Mouse (Mus musculus): Measurements from ENCODE around the gene Cpn1. TPM values are rescaled to one million over a fixed set of nuclear protein-coding genes. Genes with fewer than 3 reads are reported as not detected.

Gene Cpn1
- polyA plus RNA-seq, 1 experiment from 2014 or later: 0.39 TPM

DNA sequence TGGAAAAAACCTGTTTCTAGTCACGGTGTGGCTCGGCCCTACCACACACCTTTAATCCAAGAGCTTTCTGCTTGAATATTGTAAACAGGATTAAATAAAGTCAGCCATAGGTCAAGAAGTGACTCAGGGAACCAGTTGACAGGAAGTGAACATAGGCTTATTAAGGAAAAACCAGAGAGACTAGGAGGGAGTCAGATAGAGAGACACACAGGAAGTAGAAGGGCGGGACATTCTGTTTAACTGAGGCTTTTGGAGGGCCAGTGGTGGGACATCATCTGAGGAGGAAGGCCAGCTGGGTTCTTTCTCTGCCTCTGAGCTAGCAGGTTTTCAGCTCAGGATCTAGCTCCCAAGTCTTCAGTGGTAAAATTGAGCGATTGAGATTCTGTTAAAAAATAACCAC lies 66.5 kb downstream of the Cpn1 start:
- no peak for ATAC-seq
- H3K9ac ChIP-seq (replicated peaks; ENCODE audit: low read depth, low read length): no peak overlapping the region
- no peaks in the 10 kb centered on the region for H3K9me3 ChIP-seq (ENCODE audit: control insufficient read depth, low read length)
- H3K4me1 ChIP-seq (replicated peaks; ENCODE audit: control insufficient read depth, insufficient read depth, low read length): no peaks in the 10 kb centered on the region
- H3K36me3 ChIP-seq (ENCODE audit: control insufficient read depth, insufficient read depth): no peaks in the 10 kb centered on the region
- H3K4me2 ChIP-seq (ENCODE audit: low read length): no peak overlapping the region
- no peak overlapping the region for H3K4me3 ChIP-seq (replicated peaks; ENCODE audit: low read length)
- no peak overlapping the region for H3K27ac ChIP-seq (ENCODE audit: low read length)
- WGBS: 90% methylated on average over 4 of the region's 4 CpGs
- H3K27me3 ChIP-seq (replicated peaks; ENCODE audit: control insufficient read depth, insufficient read depth, low read length): no peaks in the 10 kb centered on the region

GRCm38 (mm10) chr19:43918834-43919233 lies 67.5 kb downstream of the Cpn1 start:
- Histone ChIP-seq H3K9me3 (ENCODE audit: control insufficient read depth, low read length) (no peaks in the 10 kb centered on the region), H3K27ac (ENCODE audit: low read length) (no peak overlapping the region), H3K27me3 (replicated peaks; ENCODE audit: control insufficient read depth, insufficient read depth, low read length) (no peaks in the 10 kb centered on the region), H3K4me2 (ENCODE audit: low read length) (no peak overlapping the region), H3K4me3 (replicated peaks; ENCODE audit: low read length) (no peak overlapping the region), H3K36me3 (ENCODE audit: control insufficient read depth, insufficient read depth) (no peaks in the 10 kb centered on the region), H3K9ac (replicated peaks; ENCODE audit: low read depth, low read length) (no peak overlapping the region), H3K4me1 (replicated peaks; ENCODE audit: control insufficient read depth, insufficient read depth, low read length) (no peaks in the 10 kb centered on the region)
- WGBS: 83% methylated on average over 3 of the region's 3 CpGs
- ATAC-seq: no peak

- Histone ChIP-seq H3K9me3 (ENCODE audit: control insufficient read depth, low read length) (no peaks in the 10 kb centered on the region), H3K4me2 (ENCODE audit: low read length) (no peak overlapping the region), H3K4me3 (replicated peaks; ENCODE audit: low read length) (no peak overlapping the region), H3K27ac (ENCODE audit: low read length) (no peak overlapping the region), H3K27me3 (replicated peaks; ENCODE audit: control insufficient read depth, insufficient read depth, low read length) (no peaks in the 10 kb centered on the region), H3K4me1 (replicated peaks; ENCODE audit: control insufficient read depth, insufficient read depth, low read length) (no peaks in the 10 kb centered on the region), H3K9ac (replicated peaks; ENCODE audit: low read depth, low read length) (no peak overlapping the region), H3K36me3 (ENCODE audit: control insufficient read depth, insufficient read depth) (no peaks in the 10 kb centered on the region)
- WGBS: 96% methylated on average over 6 of the region's 6 CpGs
- no peak for ATAC-seq
Observed at GRCm38 (mm10) chr19:43917763-43918162, 68.6 kb downstream of the Cpn1 start.

GRCm38 (mm10) chr19:43917406-43917691 lies 69.0 kb downstream of the Cpn1 start:
- Histone ChIP-seq H3K27ac (ENCODE audit: low read length) (no peak overlapping the region), H3K4me1 (replicated peaks; ENCODE audit: control insufficient read depth, insufficient read depth, low read length) (no peaks in the 10 kb centered on the region), H3K27me3 (replicated peaks; ENCODE audit: control insufficient read depth, insufficient read depth, low read length) (no peaks in the 10 kb centered on the region), H3K9me3 (ENCODE audit: control insufficient read depth, low read length) (no peaks in the 10 kb centered on the region), H3K9ac (replicated peaks; ENCODE audit: low read depth, low read length) (no peak overlapping the region), H3K4me2 (ENCODE audit: low read length) (no peak overlapping the region), H3K36me3 (ENCODE audit: control insufficient read depth, insufficient read depth) (no peaks in the 10 kb centered on the region), H3K4me3 (replicated peaks; ENCODE audit: low read length) (no peak overlapping the region)
- ATAC-seq: no peak
- 83% methylated on average over 2 of the region's 2 CpGs for WGBS

- 71% methylated on average over 21 of the region's 21 CpGs for WGBS
- no peak overlapping the region for H3K9ac ChIP-seq (replicated peaks; ENCODE audit: low read depth, low read length)
- no peaks in the 10 kb centered on the region for H3K9me3 ChIP-seq (ENCODE audit: control insufficient read depth, low read length)
- H3K4me3 ChIP-seq (replicated peaks; ENCODE audit: low read length): no peak overlapping the region
- H3K36me3 ChIP-seq (ENCODE audit: control insufficient read depth, insufficient read depth): no peaks in the 10 kb centered on the region
- H3K4me2 ChIP-seq (ENCODE audit: low read length): no peak overlapping the region
- no peak overlapping the region for H3K27ac ChIP-seq (ENCODE audit: low read length)
- ATAC-seq: no peak
- no peaks in the 10 kb centered on the region for H3K4me1 ChIP-seq (replicated peaks; ENCODE audit: control insufficient read depth, insufficient read depth, low read length)
- no peaks in the 10 kb centered on the region for H3K27me3 ChIP-seq (replicated peaks; ENCODE audit: control insufficient read depth, insufficient read depth, low read length)
Observed at GRCm38 (mm10) chr19:43916586-43917405, 69.6 kb downstream of the Cpn1 start.

DNA sequence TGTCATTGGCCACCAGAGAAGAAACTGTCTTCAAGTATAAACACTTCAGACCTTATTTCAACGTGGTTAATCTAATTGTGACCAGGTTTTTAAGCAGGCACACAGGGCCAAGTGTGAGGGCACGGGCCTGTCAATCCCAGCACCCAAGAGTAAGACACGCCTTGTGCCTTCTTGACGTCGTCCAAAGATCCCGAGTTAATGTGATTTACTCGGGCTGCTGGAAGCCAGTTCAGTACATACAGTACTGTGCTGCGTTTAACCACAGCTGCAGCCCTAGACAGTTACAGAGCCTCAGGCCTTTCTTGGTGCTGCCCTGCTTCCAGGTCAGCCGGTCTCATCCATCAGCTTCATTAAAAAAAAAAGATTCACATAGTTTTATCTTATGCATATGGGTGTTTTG lies 70.9 kb downstream of the Cpn1 start:
- WGBS: 81% methylated on average over 9 of the region's 9 CpGs
- no peak overlapping the region for H3K9ac ChIP-seq (replicated peaks; ENCODE audit: low read depth, low read length)
- no peak overlapping the region for H3K27ac ChIP-seq (ENCODE audit: low read length)
- ATAC-seq: no peak
- H3K4me2 ChIP-seq (ENCODE audit: low read length): no peak overlapping the region
- no peaks in the 10 kb centered on the region for H3K36me3 ChIP-seq (ENCODE audit: control insufficient read depth, insufficient read depth)
- H3K4me1 ChIP-seq (replicated peaks; ENCODE audit: control insufficient read depth, insufficient read depth, low read length): no peaks in the 10 kb centered on the region
- no peak overlapping the region for H3K4me3 ChIP-seq (replicated peaks; ENCODE audit: low read length)
- H3K9me3 ChIP-seq (ENCODE audit: control insufficient read depth, low read length): no peaks in the 10 kb centered on the region
- no peaks in the 10 kb centered on the region for H3K27me3 ChIP-seq (replicated peaks; ENCODE audit: control insufficient read depth, insufficient read depth, low read length)

- H3K27me3 ChIP-seq (replicated peaks; ENCODE audit: control insufficient read depth, insufficient read depth, low read length): no peaks in the 10 kb centered on the region
- 90% methylated on average over 9 of the region's 9 CpGs for WGBS
- H3K4me3 ChIP-seq (replicated peaks; ENCODE audit: low read length): no peak overlapping the region
- ATAC-seq: no peak
- no peaks in the 10 kb centered on the region for H3K4me1 ChIP-seq (replicated peaks; ENCODE audit: control insufficient read depth, insufficient read depth, low read length)
- no peak overlapping the region for H3K27ac ChIP-seq (ENCODE audit: low read length)
- H3K9me3 ChIP-seq (ENCODE audit: control insufficient read depth, low read length): no peaks in the 10 kb centered on the region
- no peak overlapping the region for H3K9ac ChIP-seq (replicated peaks; ENCODE audit: low read depth, low read length)
- no peaks in the 10 kb centered on the region for H3K36me3 ChIP-seq (ENCODE audit: control insufficient read depth, insufficient read depth)
- H3K4me2 ChIP-seq (ENCODE audit: low read length): no peak overlapping the region
Observed at GRCm38 (mm10) chr19:43914986-43915385, 71.4 kb downstream of the Cpn1 start.

- H3K9ac ChIP-seq (replicated peaks; ENCODE audit: low read depth, low read length): no peak overlapping the region
- no peaks in the 10 kb centered on the region for H3K9me3 ChIP-seq (ENCODE audit: control insufficient read depth, low read length)
- H3K27me3 ChIP-seq (replicated peaks; ENCODE audit: control insufficient read depth, insufficient read depth, low read length): no peaks in the 10 kb centered on the region
- no peaks in the 10 kb centered on the region for H3K4me1 ChIP-seq (replicated peaks; ENCODE audit: control insufficient read depth, insufficient read depth, low read length)
- H3K36me3 ChIP-seq (ENCODE audit: control insufficient read depth, insufficient read depth): no peaks in the 10 kb centered on the region
- H3K4me2 ChIP-seq (ENCODE audit: low read length): no peak overlapping the region
- H3K4me3 ChIP-seq (replicated peaks; ENCODE audit: low read length): no peak overlapping the region
- 89% methylated on average over 4 of the region's 4 CpGs for whole genome bisulfite sequencing
- ATAC-seq: no peak
- H3K27ac ChIP-seq (ENCODE audit: low read length): no peak overlapping the region
Observed at GRCm38 (mm10) chr19:43912775-43913486, 73.4 kb downstream of the Cpn1 start.

DNA sequence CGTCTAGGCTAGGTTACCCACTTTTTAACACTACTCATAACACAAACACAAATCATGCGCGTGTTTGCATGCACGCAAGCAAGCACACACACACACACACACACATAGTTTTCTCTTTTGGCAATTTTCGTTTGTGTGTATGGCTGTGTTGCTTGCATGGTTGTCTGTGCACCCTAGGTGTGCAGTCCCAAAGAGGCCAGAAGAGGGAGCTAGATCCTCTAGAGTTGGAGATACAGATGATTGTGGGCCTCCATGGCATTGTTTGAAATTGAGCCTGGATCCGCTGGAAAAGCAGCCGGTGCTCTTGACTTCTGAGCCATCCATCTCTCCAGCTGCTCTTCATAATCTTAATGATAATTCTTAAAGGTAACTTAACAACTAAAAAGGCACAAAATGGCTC lies 79.9 kb downstream of the Cpn1 start:
- WGBS: 90% methylated on average over 7 of the region's 7 CpGs
- no peaks in the 10 kb centered on the region for H3K36me3 ChIP-seq (ENCODE audit: control insufficient read depth, insufficient read depth)
- ATAC-seq: no peak
- no peaks in the 10 kb centered on the region for H3K27me3 ChIP-seq (replicated peaks; ENCODE audit: control insufficient read depth, insufficient read depth, low read length)
- no peak overlapping the region for H3K4me2 ChIP-seq (ENCODE audit: low read length)
- H3K4me3 ChIP-seq (replicated peaks; ENCODE audit: low read length): no peak overlapping the region
- no peaks in the 10 kb centered on the region for H3K9me3 ChIP-seq (ENCODE audit: control insufficient read depth, low read length)
- no peak overlapping the region for H3K9ac ChIP-seq (replicated peaks; ENCODE audit: low read depth, low read length)
- H3K27ac ChIP-seq (ENCODE audit: low read length): no peak overlapping the region
- no peaks in the 10 kb centered on the region for H3K4me1 ChIP-seq (replicated peaks; ENCODE audit: control insufficient read depth, insufficient read depth, low read length)
